Mouse (Mus musculus): Measurements from ENCODE around the gene Gm11115. TPM values are rescaled to one million over a fixed set of nuclear protein-coding genes. Genes with fewer than 3 reads are reported as not detected.

Gene Gm11115
- not detected in 2 replicates for polyA plus RNA-seq (2015; fragmentation: Nextera tagmentation; extraction: Ambion mirVana)

- Histone ChIP-seq H3K9ac (ENCODE audit: low read length) (no peak within 1 kb of the TSS), H3K27ac (ENCODE audit: low read length) (no peak within 1 kb of the TSS), H3K27me3 (ENCODE audit: control insufficient read depth, insufficient read depth, low read length) (no peaks in the 10 kb centered on the region), H3K9me3 (replicated peaks; ENCODE audit: control insufficient read depth, low read length) (no peaks in the 10 kb centered on the region), H3K4me2 (ENCODE audit: low read depth, low read length) (no peak within 1 kb of the TSS), H3K4me1 (ENCODE audit: control insufficient read depth, insufficient read depth, low read length) (no peaks in the 10 kb centered on the region), H3K36me3 (ENCODE audit: control insufficient read depth, insufficient read depth) (no peaks in the 10 kb centered on the region), H3K4me3 (ENCODE audit: low read length) (no peak within 1 kb of the TSS)
- no peak for ATAC-seq (replicated peaks; ENCODE audit: extremely low read depth, insufficient read depth, low FRiP score)
These were observed at the start of gene Gm11115 for GRCm38 (mm10) chr5:88153999-88154398. TSS of gene Gm11115 (minus strand) at chr5:88154099.

GRCm38 (mm10) chr5:88111430-88111829, 42.5 kb downstream of the Gm11115 start, which contains the start of gene Gm11116:
TSS of gene Gm11116 (minus strand) at chr5:88111530.
- no peak within 1 kb of the TSS for H3K4me3 ChIP-seq (ENCODE audit: low read length)
- H3K4me1 ChIP-seq (ENCODE audit: control insufficient read depth, insufficient read depth, low read length) = no peaks in the 10 kb centered on the region
- 60% methylated on average over 1 of the region's 1 CpGs for WGBS
- no peaks in the 10 kb centered on the region for H3K9me3 ChIP-seq (replicated peaks; ENCODE audit: control insufficient read depth, low read length)
- H3K4me2 ChIP-seq (ENCODE audit: low read depth, low read length) = no peak within 1 kb of the TSS
- ATAC-seq (replicated peaks; ENCODE audit: extremely low read depth, insufficient read depth, low FRiP score) = no peak
- no peaks in the 10 kb centered on the region for H3K27me3 ChIP-seq (ENCODE audit: control insufficient read depth, insufficient read depth, low read length)
- no peak within 1 kb of the TSS for H3K9ac ChIP-seq (ENCODE audit: low read length)
- H3K36me3 ChIP-seq (ENCODE audit: control insufficient read depth, insufficient read depth) = no peaks in the 10 kb centered on the region
- no peak within 1 kb of the TSS for H3K27ac ChIP-seq (ENCODE audit: low read length)

Other genes starting within 250 kb of the Gm11115 start
- gene Csn3, start 228.5 kb downstream of the Gm11115 start, polyA plus RNA-seq (2015; fragmentation: Nextera tagmentation; extraction: Ambion mirVana) = 0.30 TPM in 1 of 2 replicates, not detected in the other
- not detected in 2 replicates for gene 2310003L06Rik, start 184.6 kb downstream of the Gm11115 start, polyA plus RNA-seq (2015; fragmentation: Nextera tagmentation; extraction: Ambion mirVana)
- not detected in 2 replicates for gene Gm28434, start 184.6 kb downstream of the Gm11115 start, polyA plus RNA-seq (2015; fragmentation: Nextera tagmentation; extraction: Ambion mirVana)
- gene Cabs1, start 174.7 kb downstream of the Gm11115 start, polyA plus RNA-seq (2015; fragmentation: Nextera tagmentation; extraction: Ambion mirVana) = not detected in 2 replicates
- not detected in 2 replicates for gene Smr3a, start 151.6 kb downstream of the Gm11115 start, polyA plus RNA-seq (2015; fragmentation: Nextera tagmentation; extraction: Ambion mirVana)
- gene Smr2, start 67.5 kb downstream of the Gm11115 start, polyA plus RNA-seq (2015; fragmentation: Nextera tagmentation; extraction: Ambion mirVana) = not detected in 2 replicates
- gene Gm11116, start 42.6 kb downstream of the Gm11115 start, polyA plus RNA-seq (2015; fragmentation: Nextera tagmentation; extraction: Ambion mirVana) = not detected in 2 replicates
- not detected in 2 replicates for gene Gm7714, start 114.8 kb upstream of the Gm11115 start, polyA plus RNA-seq (2015; fragmentation: Nextera tagmentation; extraction: Ambion mirVana)
- not detected in 2 replicates for gene Prol1, start 163.2 kb upstream of the Gm11115 start, polyA plus RNA-seq (2015; fragmentation: Nextera tagmentation; extraction: Ambion mirVana)
- gene Amtn, start 222.0 kb upstream of the Gm11115 start, polyA plus RNA-seq (2015; fragmentation: Nextera tagmentation; extraction: Ambion mirVana) = not detected in 2 replicates